Mouse (Mus musculus): ENCODE measurements around the gene Gm6657. TPM values are rescaled to one million over a fixed set of nuclear protein-coding genes. Genes with fewer than 3 reads are reported as not detected.

Gm6657 gene
- total RNA-seq, 2 experiments from 2014 or later, result not detected

Other genes with a start within 250 kb of the Gm6657 start
- 10 to 100 TPM; 17.9 to 19.6 TPM for gene Gphn, start 32.1 kb downstream of the Gm6657 start, total RNA-seq (2021)

All from gastrocnemius, postnatal 4 days (tissue).